Mouse (Mus musculus) MEL (cell line): Measurements from ENCODE around the gene Calb2. TPM values are rescaled to one million over a fixed set of nuclear protein-coding genes. Genes with fewer than 3 reads are reported as not detected.

ENCODE experiments used
- DNase-seq: peaks from one replicate; pipeline ENCODE4 v3.0.0; 2011; ENCODE audit warnings: low read depth, low spot score
- H3K27ac ChIP-seq: 2 replicates; pipeline ENCODE4 v1.5.1; 2012; ENCODE audit warnings: low read depth, mild to moderate bottlenecking, control low read depth, low read length, moderate library complexity; ENCODE audit not compliant: control insufficient read depth
- H3K27me3 ChIP-seq, 2 experiments: fragments of 150-350 bp in 1 of 2; sonication (generic) in 1 of 2; 2 replicates each; pipeline ENCODE4 v1.6.1; 2012; ENCODE audit warnings: low read length in 2 of 2, mild to moderate bottlenecking in 2 of 2, improper control_type of control experiment in 1 of 2, moderate library complexity in 1 of 2; ENCODE audit not compliant: insufficient read depth in 2 of 2, control insufficient read depth in 1 of 2
- H3K36me3 ChIP-seq, 2 experiments: 2 replicates each; pipeline ENCODE4 v1.6.1; 2012 to 2014; ENCODE audit warnings: low read length in 2 of 2, improper control_type of control experiment in 1 of 2, inconsistent platforms in 1 of 2, mild to moderate bottlenecking in 1 of 2; ENCODE audit not compliant: insufficient read depth in 2 of 2, control insufficient read depth in 1 of 2
- H3K4me1 ChIP-seq, 2 experiments: fragments of 150-350 bp in 1 of 2; sonication (generic) in 1 of 2; 2 replicates each; pipeline ENCODE4 v1.6.1; 2012; ENCODE audit warnings: low read length in 2 of 2, improper control_type of control experiment in 1 of 2, mild to moderate bottlenecking in 1 of 2; ENCODE audit not compliant: insufficient read depth in 2 of 2, control insufficient read depth in 1 of 2
- H3K4me3 ChIP-seq, 2 experiments: fragments of 150-350 bp in 1 of 2; sonication (generic) in 1 of 2; 2 replicates each; pipeline ENCODE4 v1.5.1; 2012; ENCODE audit warnings: low read depth in 2 of 2, low read length in 2 of 2, mild to moderate bottlenecking in 2 of 2, moderate library complexity in 2 of 2, control low read depth in 1 of 2, improper control_type of control experiment in 1 of 2; ENCODE audit not compliant: control insufficient read depth in 1 of 2, insufficient read depth in 1 of 2
- H3K79me2 ChIP-seq: 2 replicates; pipeline ENCODE4 v1.6.1; 2012; ENCODE audit warnings: mild to moderate bottlenecking, low read length, moderate library complexity; ENCODE audit not compliant: control insufficient read depth, poor library complexity, insufficient read depth
- H3K9ac ChIP-seq: 2 replicates; pipeline ENCODE4 v1.6.1; 2012; ENCODE audit warnings: low read depth, mild to moderate bottlenecking, control low read depth, low read length, moderate library complexity; ENCODE audit not compliant: control insufficient read depth, poor library complexity, severe bottlenecking
- H3K9me3 ChIP-seq: fragments of 150-350 bp; sonication (generic); replicated peaks from 2 replicates; pipeline ENCODE4 v1.6.1; 2012; ENCODE audit warnings: mild to moderate bottlenecking, low read length, improper control_type of control experiment, moderate library complexity; ENCODE audit not compliant: insufficient read depth
- BHLHE40 ChIP-seq: IDR thresholded peaks from 2 replicates; pipeline ENCODE4 v1.6.1; 2012; ENCODE audit warnings: low read depth, mild to moderate bottlenecking, inconsistent platforms, low read length, improper control_type of control experiment, borderline replicate concordance
- CTCF ChIP-seq, 3 experiments: IDR thresholded peaks in 2 of 3; conservative IDR thresholded peaks in 1 of 3; 2 replicates each; pipeline ENCODE4 v1.5.1; 2011 to 2012; ENCODE audit warnings: low read length in 3 of 3, low read depth in 2 of 3, mild to moderate bottlenecking in 2 of 3, improper control_type of control experiment in 1 of 3, inconsistent platforms in 1 of 3, mixed read lengths in 1 of 3, moderate library complexity in 1 of 3; ENCODE audit not compliant: control insufficient read depth in 1 of 3, insufficient read depth in 1 of 3, poor library complexity in 1 of 3, severe bottlenecking in 1 of 3
- GABPA ChIP-seq: IDR thresholded peaks from 2 replicates; pipeline ENCODE4 v1.6.1; 2012; ENCODE audit warnings: low read depth, mild to moderate bottlenecking, inconsistent platforms, low read length, improper control_type of control experiment, moderate library complexity
- HCFC1 ChIP-seq: IDR thresholded peaks from 2 replicates; pipeline ENCODE4 v1.6.1; 2012; ENCODE audit warnings: low read depth, mild to moderate bottlenecking, inconsistent platforms, low read length, improper control_type of control experiment, moderate library complexity
- JUND ChIP-seq: IDR thresholded peaks from 2 replicates; pipeline ENCODE4 v1.6.1; 2011; ENCODE audit warnings: low read depth, mild to moderate bottlenecking, improper control_type of control experiment, low read length
- MAFK ChIP-seq: IDR thresholded peaks from 2 replicates; pipeline ENCODE4 v1.6.1; 2011; ENCODE audit warnings: low read depth, mild to moderate bottlenecking, low read length, improper control_type of control experiment, borderline replicate concordance
- MXI1 ChIP-seq: IDR thresholded peaks from 2 replicates; pipeline ENCODE4 v1.6.1; 2011; ENCODE audit warnings: mild to moderate bottlenecking, low read depth, low read length, improper control_type of control experiment
- MYB ChIP-seq: IDR thresholded peaks from 2 replicates; pipeline ENCODE4 v1.6.1; 2011; ENCODE audit warnings: mild to moderate bottlenecking, low read depth, low read length, improper control_type of control experiment
- MYC ChIP-seq: IDR thresholded peaks from 2 replicates; pipeline ENCODE4 v1.6.1; 2011; ENCODE audit warnings: low read depth, mild to moderate bottlenecking, low read length, improper control_type of control experiment, moderate library complexity
- NELFE ChIP-seq: IDR thresholded peaks from 2 replicates; pipeline ENCODE4 v1.6.1; 2011; ENCODE audit warnings: low read depth, low read length, improper control_type of control experiment
- NRF1 ChIP-seq: IDR thresholded peaks from 2 replicates; pipeline ENCODE4 v1.6.1; 2014; ENCODE audit warnings: low read depth, mild to moderate bottlenecking, inconsistent platforms, low read length, improper control_type of control experiment, moderate library complexity; ENCODE audit not compliant: poor library complexity, insufficient read depth, severe bottlenecking
- POLR2A ChIP-seq, 2 experiments: IDR thresholded peaks; 2 replicates each; pipeline ENCODE4 v1.6.1; 2011 to 2012; ENCODE audit warnings: low read length in 2 of 2, mild to moderate bottlenecking in 2 of 2, control low read depth in 1 of 2, improper control_type of control experiment in 1 of 2, low read depth in 1 of 2, moderate library complexity in 1 of 2; ENCODE audit not compliant: control insufficient read depth in 1 of 2, insufficient read depth in 1 of 2, poor library complexity in 1 of 2
- POLR2AphosphoS5 ChIP-seq: IDR thresholded peaks from 2 replicates; pipeline ENCODE4 v1.6.1; 2012; ENCODE audit warnings: low read depth, borderline replicate concordance, mild to moderate bottlenecking, inconsistent platforms, low read length, moderate library complexity, mixed read lengths
- RAD21 ChIP-seq: IDR thresholded peaks from 2 replicates; pipeline ENCODE4 v1.6.1; 2011; ENCODE audit warnings: mild to moderate bottlenecking, low read depth, low read length, improper control_type of control experiment
- RCOR1 ChIP-seq: IDR thresholded peaks from 2 replicates; pipeline ENCODE4 v1.6.1; 2012; ENCODE audit warnings: low read depth, mild to moderate bottlenecking, inconsistent platforms, low read length, improper control_type of control experiment
- SIN3A ChIP-seq: IDR thresholded peaks from 2 replicates; pipeline ENCODE4 v1.6.1; 2012; ENCODE audit warnings: low read length, improper control_type of control experiment, inconsistent platforms
- TCF12 ChIP-seq: IDR thresholded peaks from 2 replicates; pipeline ENCODE4 v1.6.1; 2014; ENCODE audit warnings: low read depth, mild to moderate bottlenecking, inconsistent platforms, low read length, improper control_type of control experiment, moderate library complexity
- USF1 ChIP-seq: IDR thresholded peaks from 2 replicates; pipeline ENCODE4 v1.6.1; 2014; ENCODE audit warnings: low read depth, mild to moderate bottlenecking, inconsistent platforms, low read length, improper control_type of control experiment, moderate library complexity
- ZC3H11A ChIP-seq: IDR thresholded peaks from 2 replicates; pipeline ENCODE4 v1.6.1; 2012; ENCODE audit warnings: low read depth, mild to moderate bottlenecking, inconsistent platforms, low read length, improper control_type of control experiment
- polyA plus RNA-seq, 2 experiments: library from polyadenylated mRNA; stranded (reverse) in 1 of 2; unstranded in 1 of 2; fragments of >175 nt in 1 of 2; fragments of >200 nt in 1 of 2; gene quantifications; 2 replicates each; pipeline versions ENCODE4 v1.2.1 to v1.2.4; 2012; ENCODE audit warnings: low replicate concordance in 2 of 2, low read depth in 1 of 2; ENCODE audit not compliant: insufficient read length in 2 of 2, insufficient read depth in 1 of 2, missing spikeins in 1 of 2
- total RNA-seq: library from RNA; depleted of rRNA; stranded (reverse); fragments of 300-350 nt; gene quantifications from 2 replicates; pipeline ENCODE4 v1.2.3, GENCODE M21; 2012

Calb2 gene
- total and polyA plus RNA-seq, 3 experiments, result 0.12 to 0.82 TPM; not detected in 1

- no peak for TF ChIP-seq MXI1
- no peak for TF ChIP-seq BHLHE40
- no peak for TF ChIP-seq NELFE
- no peak for TF ChIP-seq HCFC1
- no peak for TF ChIP-seq POLR2A (IDR thresholded peaks at IDR 0.05; ENCODE audit: control insufficient read depth in 1 of 2, insufficient read depth in 1 of 2, low read depth in 1 of 2, low read length in 2 of 2, poor library complexity in 1 of 2)
- TF ChIP-seq NRF1, result no peak
- TF ChIP-seq MYC, result no peak
- H3K27ac ChIP-seq, result no peak overlapping the region
- H3K79me2 ChIP-seq, result peaks cover 21% of the 10 kb centered on the region
- H3K27me3 ChIP-seq, result peaks cover 0 to 2% of the 10 kb centered on the region in 2 experiments; a peak in 1 of 4 replicates
- no peak overlapping the region for H3K4me3 ChIP-seq
- no peaks in the 10 kb centered on the region for H3K9me3 ChIP-seq
- peaks cover 3 to 13% of the 10 kb centered on the region in 2 experiments; a peak in 2 of 4 replicates for H3K36me3 ChIP-seq
- H3K9ac ChIP-seq, result no peak overlapping the region
- H3K4me1 ChIP-seq, result peaks cover 0 to 11% of the 10 kb centered on the region in 2 experiments; a peak in 2 of 4 replicates
- DNase-seq, result peak; percentile 16
Measured at GRCm38 (mm10) chr8:110216253-110216652, 48.2 kb upstream of the Calb2 start.

- Histone ChIP-seq H3K27ac (no peak within 1 kb of the TSS), H3K9me3 (no peaks in the 10 kb centered on the region), H3K27me3 (peaks cover 0 to 2% of the 10 kb centered on the region in 2 experiments; a peak in 1 of 4 replicates), H3K79me2 (peaks cover 18% of the 10 kb centered on the region), H3K4me3 (no peak within 1 kb of the TSS), H3K4me1 (peaks cover 0 to 11% of the 10 kb centered on the region in 2 experiments; a peak in 2 of 4 replicates), H3K9ac (no peak within 1 kb of the TSS), H3K36me3 (peaks cover 0 to 13% of the 10 kb centered on the region in 2 experiments; a peak in 2 of 4 replicates)
- TF ChIP-seq TCF12, result no peak
- no peak for TF ChIP-seq ZC3H11A
- TF ChIP-seq JUND, result no peak
- no peak for TF ChIP-seq GABPA
- no peak for TF ChIP-seq USF1
- no peak for TF ChIP-seq MAFK
- no peak for TF ChIP-seq RAD21
- no peak for TF ChIP-seq RCOR1
- no peak for TF ChIP-seq CTCF (IDR thresholded peaks at IDR 0.05 in 2 of 3, conservative IDR thresholded peaks at IDR 0.05 in 1 of 3; ENCODE audit: control insufficient read depth in 1 of 3, insufficient read depth in 1 of 3, low read depth in 2 of 3, low read length in 3 of 3, poor library complexity in 1 of 3, severe bottlenecking in 1 of 3)
- TF ChIP-seq BHLHE40, result no peak
- no peak for TF ChIP-seq SIN3A
- TF ChIP-seq POLR2AphosphoS5, result no peak
- TF ChIP-seq MYB, result no peak
- DNase-seq, result no peak
Measured at GRCm38 (mm10) chr8:110215365-110215764, 47.4 kb upstream of the Calb2 start, which contains the start of gene Cmtr2. Gene Cmtr2, plus strand, starts transcription at chr8:110215665.
